Mouse (Mus musculus) bone marrow, adult 2 months (tissue): ENCODE data around the gene Cntn6. TPM values are rescaled to one million over a fixed set of nuclear protein-coding genes. Genes with fewer than 3 reads are reported as not detected.

Source experiments
- H3K27ac ChIP-seq: fragments of 200-500 bp; 2 replicates; pipeline ENCODE4 v1.5.1; 2012; ENCODE audit warnings: low read depth, mild to moderate bottlenecking, control low read depth, inconsistent platforms, low read length; ENCODE audit not compliant: control insufficient read depth, poor library complexity, insufficient read depth
- H3K4me1 ChIP-seq: fragments of 200-500 bp; 2 replicates; pipeline ENCODE4 v1.6.1; 2011; ENCODE audit warnings: low read length; ENCODE audit not compliant: control insufficient read depth, insufficient read depth
- H3K4me3 ChIP-seq: fragments of 200-500 bp; replicated peaks from 2 replicates; pipeline ENCODE3; 2011; ENCODE audit warnings: mild to moderate bottlenecking, low read depth, low read length, control low read depth; ENCODE audit not compliant: control insufficient read depth
- CTCF ChIP-seq: fragments of 200-500 bp; IDR thresholded peaks from 2 replicates; pipeline ENCODE4 v1.5.1; 2011; ENCODE audit warnings: low read length, control low read depth; ENCODE audit not compliant: control insufficient read depth, insufficient read depth
- POLR2A ChIP-seq: fragments of 200-500 bp; IDR thresholded peaks from 2 replicates; pipeline ENCODE4 v1.6.1; 2011; ENCODE audit warnings: low read depth, mild to moderate bottlenecking, control low read depth, low read length, borderline replicate concordance; ENCODE audit not compliant: control insufficient read depth
- WGBS: fragments of 180-500 bp; shearing (Covaris S2); methylation state at CpG from one replicate; pipeline ENCODE4 v1.1.7; 2018; 5-methylcytosine and 5-hydroxymethylcytosine counted together
- polyA plus RNA-seq: library from polyadenylated mRNA; stranded (reverse); fragments of >200 nt; gene quantifications from 2 replicates; pipeline ENCODE4 v1.2.4, GENCODE M21; 2011; ENCODE audit warnings: low replicate concordance; ENCODE audit not compliant: missing spikeins, insufficient read depth, insufficient read length

The Cntn6 gene
- polyA plus RNA-seq: not detected in 2 replicates

DNA sequence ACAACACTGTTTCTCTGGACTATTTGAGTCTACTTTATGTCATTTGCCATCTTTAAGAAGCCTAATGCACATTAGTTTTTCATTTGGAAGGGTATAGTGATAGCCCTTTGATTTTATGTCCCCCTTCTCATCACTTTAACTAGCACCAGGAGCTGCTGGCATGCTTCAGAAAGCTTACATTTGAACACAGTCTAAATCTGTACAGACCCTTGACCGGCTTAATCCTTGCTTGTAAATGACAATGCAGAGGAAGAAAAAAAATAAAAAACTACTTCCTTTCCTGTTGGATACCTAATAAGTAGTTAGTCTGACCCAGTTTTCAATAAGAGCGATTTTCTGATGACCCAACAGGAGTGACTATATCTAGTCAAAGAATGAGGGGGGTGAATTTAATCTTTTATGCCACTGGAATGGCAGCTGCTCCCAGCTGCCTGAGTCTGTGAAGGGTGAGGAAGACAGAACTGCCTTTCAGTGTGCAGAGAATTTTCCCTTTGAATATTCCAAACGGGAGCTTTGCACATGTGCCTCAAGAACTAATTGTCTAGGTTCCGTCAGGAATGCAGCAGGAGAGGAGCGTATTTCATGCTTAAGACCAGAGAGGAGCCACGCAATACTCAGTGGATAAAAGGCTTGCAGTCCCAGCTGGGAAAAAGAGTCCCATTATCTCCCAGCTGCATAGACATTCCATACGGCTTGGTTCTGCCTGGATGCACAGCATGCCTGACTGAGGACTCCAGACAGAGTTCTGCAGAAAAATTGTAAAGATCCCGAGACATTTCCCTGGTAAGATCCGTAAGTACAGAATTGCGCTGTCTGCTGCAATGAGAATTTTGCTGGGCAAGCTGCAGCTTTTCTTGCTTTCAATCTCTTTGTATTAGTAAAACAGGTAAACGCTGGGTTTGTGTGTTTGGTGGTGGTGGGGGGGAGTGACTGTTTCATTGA, at the start of gene Cntn6:
Gene Cntn6, plus strand, starts transcription at position 301 of the 942 bp plus-strand sequence.
- H3K4me3 ChIP-seq: no peak within 1 kb of the TSS
- no peak within 1 kb of the TSS for H3K27ac ChIP-seq
- TF ChIP-seq CTCF: no peak
- TF ChIP-seq POLR2A: no peak
- no peaks in the 10 kb centered on the region for H3K4me1 ChIP-seq
- 74% methylated on average over 11 of the region's 11 CpGs for WGBS

DNA sequence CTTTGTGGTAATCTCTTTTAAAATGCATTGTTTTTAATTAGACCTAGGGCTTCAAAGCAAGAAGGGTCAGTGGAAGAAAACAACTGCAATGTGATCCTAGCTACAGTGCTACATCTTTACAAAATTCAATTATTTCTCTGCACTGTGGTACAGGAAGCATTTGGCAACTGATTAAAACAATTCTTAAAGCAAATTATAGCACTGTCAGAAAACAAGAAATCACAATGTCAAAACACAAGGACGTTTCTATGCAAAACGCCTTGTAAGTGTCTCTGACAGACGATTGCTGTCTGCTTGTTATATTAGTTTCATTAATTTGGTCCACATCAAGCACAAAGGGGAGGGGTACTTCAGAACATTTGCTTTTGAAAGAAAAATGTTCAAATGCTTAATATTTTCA, 48.9 kb upstream of the Cntn6 start:
- Histone ChIP-seq H3K4me3 (no peak overlapping the region), H3K4me1 (no peaks in the 10 kb centered on the region), H3K27ac (no peak overlapping the region)
- TF ChIP-seq POLR2A (no peak), CTCF (no peak)
- 83% methylated on average over 3 of the region's 3 CpGs for WGBS

DNA sequence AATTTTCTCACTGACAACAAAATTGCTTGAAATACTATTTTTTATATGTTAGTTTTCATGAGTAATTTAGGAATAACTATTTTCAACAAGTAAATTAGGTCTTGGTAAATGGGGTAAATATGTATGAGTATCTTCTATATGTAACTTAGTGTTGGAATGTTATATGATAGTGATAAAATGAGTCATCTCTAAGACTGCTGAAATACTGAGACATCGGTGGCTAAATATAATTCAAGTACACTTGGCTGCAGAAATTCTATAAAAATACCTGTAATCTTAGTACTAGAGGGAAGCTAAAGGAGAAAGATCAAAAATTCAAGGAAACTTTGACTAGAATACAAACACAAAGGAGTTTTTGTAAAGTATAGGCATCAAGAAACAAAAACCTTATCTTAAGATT, 21.9 kb upstream of the Cntn6 start:
- no peak overlapping the region for H3K27ac ChIP-seq
- WGBS: 89% methylated on average over 1 of the region's 1 CpGs
- no peak overlapping the region for H3K4me3 ChIP-seq
- TF ChIP-seq POLR2A (no peak), CTCF (no peak)
- no peaks in the 10 kb centered on the region for H3K4me1 ChIP-seq

DNA sequence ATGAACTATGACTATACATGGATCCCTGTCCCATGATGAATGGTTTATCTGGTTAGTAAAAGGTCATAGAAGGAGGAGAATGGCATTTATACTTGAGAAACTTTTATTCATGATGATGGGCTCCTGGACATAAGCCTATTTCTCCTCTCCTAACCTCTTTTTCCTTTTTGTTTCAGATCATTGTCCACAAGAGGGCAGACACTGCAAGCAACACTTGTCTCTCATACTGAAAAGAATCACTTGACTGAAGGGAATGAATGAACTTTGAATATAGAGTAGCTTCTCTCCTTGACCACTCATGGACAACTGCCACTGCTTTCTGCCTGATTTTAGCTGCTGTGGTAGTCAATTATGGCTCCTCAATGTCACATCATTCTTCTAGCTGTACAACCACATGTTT, 13.3 kb upstream of the Cntn6 start:
- Histone ChIP-seq H3K27ac (no peak overlapping the region), H3K4me3 (no peak overlapping the region), H3K4me1 (no peaks in the 10 kb centered on the region)
- TF ChIP-seq POLR2A: no peak
- TF ChIP-seq CTCF: no peak

DNA sequence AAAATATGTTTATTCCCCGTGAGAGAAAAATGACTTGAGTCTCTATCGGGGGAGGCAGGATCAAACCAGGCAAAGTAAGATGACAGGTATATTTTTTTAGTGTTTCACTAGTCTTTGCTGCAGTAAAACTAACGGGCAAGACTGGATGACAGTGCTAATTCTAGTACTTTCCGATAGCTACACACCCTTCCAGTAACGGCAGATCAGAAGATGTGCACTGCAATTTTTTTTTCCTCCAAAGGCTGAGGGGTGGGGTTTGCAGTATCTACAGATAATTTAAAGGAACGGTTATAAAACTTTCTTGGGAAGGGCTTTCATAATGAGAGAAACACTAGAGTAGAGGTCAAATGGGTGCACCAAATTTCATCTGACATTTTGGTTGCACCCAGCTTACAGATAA, 869 bp downstream of the Cntn6 start:
- 78% methylated on average over 6 of the region's 6 CpGs for WGBS
- H3K4me1 ChIP-seq: no peaks in the 10 kb centered on the region
- TF ChIP-seq POLR2A: no peak
- no peak for TF ChIP-seq CTCF
- no peak overlapping the region for H3K4me3 ChIP-seq
- H3K27ac ChIP-seq: no peak overlapping the region

DNA sequence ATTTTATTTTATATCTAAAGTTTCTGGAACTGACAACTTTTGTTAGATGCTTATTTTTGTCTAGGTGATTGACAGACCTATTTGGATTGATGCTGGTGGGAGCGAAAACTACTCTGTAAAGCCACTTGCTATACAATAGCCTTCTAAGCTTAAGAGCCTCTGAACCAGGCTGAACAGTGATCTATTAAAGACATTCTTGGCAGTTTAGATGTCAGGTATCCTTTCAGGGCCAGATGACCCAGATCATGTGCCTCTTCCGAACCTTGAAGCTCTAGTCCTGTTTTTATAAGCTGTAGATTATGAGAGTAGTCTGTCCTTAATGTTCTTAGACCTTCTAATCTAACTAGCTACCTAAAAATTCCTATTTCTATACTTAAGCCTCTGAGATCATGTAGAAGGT, 3.2 kb downstream of the Cntn6 start:
- no peak for TF ChIP-seq CTCF
- no peak for TF ChIP-seq POLR2A
- 67% methylated on average over 2 of the region's 2 CpGs for WGBS

DNA sequence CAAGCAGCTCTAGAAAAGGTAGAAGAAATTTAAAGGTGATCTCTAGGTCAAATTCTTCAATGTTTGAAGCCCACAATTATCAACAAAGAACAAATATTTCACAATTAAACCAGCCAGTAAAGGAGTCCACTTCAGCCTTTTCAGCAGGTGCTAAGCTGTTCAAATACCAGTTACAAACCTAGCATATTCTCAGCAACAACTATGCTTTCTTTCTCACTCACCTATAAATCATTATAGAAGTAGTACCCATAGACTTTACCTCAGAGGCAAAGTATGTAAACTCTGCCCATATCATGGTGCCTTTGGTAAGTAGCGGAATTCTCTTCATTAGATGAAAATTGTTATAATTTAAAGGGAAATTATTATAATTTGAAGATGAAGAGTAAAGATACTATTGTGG, 71.4 kb downstream of the Cntn6 start:
- Histone ChIP-seq H3K27ac (no peak overlapping the region), H3K4me3 (no peak overlapping the region), H3K4me1 (no peaks in the 10 kb centered on the region)
- 83% methylated on average over 1 of the region's 1 CpGs for WGBS
- TF ChIP-seq CTCF (no peak), POLR2A (no peak)

More for the DNA sequence above, 3.2 kb downstream of the Cntn6 start:
- H3K27ac ChIP-seq: no peak overlapping the region
- no peaks in the 10 kb centered on the region for H3K4me1 ChIP-seq
- H3K4me3 ChIP-seq: no peak overlapping the region

DNA sequence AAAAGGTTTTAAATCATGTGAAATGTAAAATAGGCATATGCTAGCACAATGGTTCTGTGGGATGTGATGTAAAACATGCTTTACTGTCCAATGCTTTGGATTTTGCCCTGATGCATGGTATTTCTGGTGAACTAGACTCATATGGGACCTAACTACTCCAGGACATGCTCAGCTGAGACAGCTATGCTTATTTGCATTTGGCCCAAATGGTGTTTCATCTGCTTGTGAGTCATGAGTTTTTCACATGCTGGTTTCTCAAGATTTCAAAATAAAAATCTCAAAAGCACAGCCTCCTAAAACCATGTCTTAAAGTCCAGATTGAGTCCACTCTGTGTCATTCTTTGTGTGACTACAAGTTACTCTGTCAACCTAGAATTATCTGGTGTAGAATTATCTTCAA, 77.0 kb downstream of the Cntn6 start:
- TF ChIP-seq POLR2A (no peak), CTCF (no peak)
- Histone ChIP-seq H3K27ac (no peak overlapping the region), H3K4me3 (no peak overlapping the region), H3K4me1 (no peaks in the 10 kb centered on the region)
